Mouse (Mus musculus): ENCODE results near the gene Prmt1. TPM values are rescaled to one million over a fixed set of nuclear protein-coding genes. Genes with fewer than 3 reads are reported as not detected.

Prmt1 gene
- polyA plus RNA-seq, 1 experiment from 2014 or later, result 514 TPM

GRCm38 (mm10) chr7:44929204-44930151 lies 56.9 kb downstream of the Prmt1 start, which contains the start of gene Ap2a1:
TSS of gene Ap2a1 (minus strand) at chr7:44929496.
- ChIA-PET POLR2A (interaction anchor here (0.8 to 2.0 kb wide), 4 partner anchors 20 to 60 kb away, joined by 3 to 5 read pairs (median 4); partner anchors contain the start of gene Ptov1), CTCF (interaction anchor here (3.2 to 4.1 kb wide), 2 partner anchors 27 to 34 kb away, joined by 15 to 30 read pairs; partner anchors contain the start of gene Fuz)
- DNase-seq (ENCODE audit: low read depth, low spot score) (peak; percentile 99), ATAC-seq (peak; percentile 97)
- TF ChIP-seq CTCF (IDR thresholded peaks at IDR 0.05), result no peak
- in situ Hi-C loops (cut with MboI; ENCODE audit: low pct_unique_long_range_greater_than_20kb), result no loop called here
- no peaks in the 10 kb centered on the region for H3K27me3 ChIP-seq

DNA sequence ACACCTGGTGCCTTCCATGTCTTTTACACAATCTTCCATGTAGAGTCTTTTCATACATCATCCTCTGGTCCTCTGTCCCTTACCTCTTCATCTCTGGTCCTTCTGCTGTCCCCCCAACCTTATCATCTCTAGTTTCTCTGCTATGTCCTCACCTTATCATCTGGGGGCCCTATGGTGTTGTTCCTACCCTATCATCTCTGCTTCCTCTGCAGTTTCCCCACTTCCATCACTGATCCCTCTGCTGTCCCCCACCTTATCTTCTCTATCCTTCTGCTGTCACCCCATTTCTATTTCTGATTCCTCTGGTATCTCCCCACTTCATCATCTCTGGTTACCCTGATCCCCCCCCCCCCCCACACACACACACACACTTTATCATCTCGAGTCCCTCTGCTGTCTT lies 57.8 kb downstream of the Prmt1 start:
- DNase-seq (ENCODE audit: low read depth, low spot score) (no peak), ATAC-seq (no peak)
- TF ChIP-seq CTCF (IDR thresholded peaks at IDR 0.05), result no peak
- ChIA-PET CTCF (no interaction called here), POLR2A (no interaction called here)
- in situ Hi-C loops (cut with MboI; ENCODE audit: low pct_unique_long_range_greater_than_20kb), result no loop called here
- H3K27me3 ChIP-seq, result no peaks in the 10 kb centered on the region

Other genes starting within 250 kb of the Prmt1 start
- gene Vrk3, start 238.2 kb downstream of the Prmt1 start, polyA plus RNA-seq (2021), result 51.5 TPM
- 1.8 TPM for gene Zfp473, start 235.5 kb downstream of the Prmt1 start, polyA plus RNA-seq (2021)
- gene Nup62, start 170.5 kb downstream of the Prmt1 start, polyA plus RNA-seq (2021), result 48.7 TPM
- 2.2 TPM for gene Il4i1, start 170.2 kb downstream of the Prmt1 start, polyA plus RNA-seq (2021)
- gene Atf5, start 169.9 kb downstream of the Prmt1 start, polyA plus RNA-seq (2021), result 76.6 TPM
- gene Akt1s1, start 137.6 kb downstream of the Prmt1 start, polyA plus RNA-seq (2021), result 99.9 TPM
- 59.1 TPM for gene Tbc1d17, start 137.5 kb downstream of the Prmt1 start, polyA plus RNA-seq (2021)
- 43.2 TPM for gene Pnkp, start 129.4 kb downstream of the Prmt1 start, polyA plus RNA-seq (2021)
- gene Ptov1, start 116.8 kb downstream of the Prmt1 start, polyA plus RNA-seq (2021), result 308 TPM
- 96.8 TPM for gene Med25, start 93.9 kb downstream of the Prmt1 start, polyA plus RNA-seq (2021)
- 16.9 TPM for gene Fuz, start 90.5 kb downstream of the Prmt1 start, polyA plus RNA-seq (2021)
- gene Ap2a1, start 57.1 kb downstream of the Prmt1 start, polyA plus RNA-seq (2021), result 104 TPM
- gene Tsks, start 43.4 kb downstream of the Prmt1 start, polyA plus RNA-seq (2021), result 0.06 TPM
- gene Cpt1c, start 11.7 kb downstream of the Prmt1 start, polyA plus RNA-seq (2021), result 22.1 TPM
- 108 TPM for gene Irf3, start 11.1 kb upstream of the Prmt1 start, polyA plus RNA-seq (2021)
- 19.9 TPM for gene Bcl2l12, start 12.1 kb upstream of the Prmt1 start, polyA plus RNA-seq (2021)
- 80.3 TPM for gene Scaf1, start 29.8 kb upstream of the Prmt1 start, polyA plus RNA-seq (2021)
- gene Rras, start 31.4 kb upstream of the Prmt1 start, polyA plus RNA-seq (2021), result 78.9 TPM
- gene Prr12, start 66.3 kb upstream of the Prmt1 start, polyA plus RNA-seq (2021), result 35.8 TPM
- gene Nosip, start 75.9 kb upstream of the Prmt1 start, polyA plus RNA-seq (2021), result 77.4 TPM
- gene Prrg2, start 76.1 kb upstream of the Prmt1 start, polyA plus RNA-seq (2021), result 38.6 TPM
- gene Rcn3, start 105.7 kb upstream of the Prmt1 start, polyA plus RNA-seq (2021), result 21.7 TPM
- gene Fcgrt, start 117.3 kb upstream of the Prmt1 start, polyA plus RNA-seq (2021), result 22.2 TPM
- gene Rps11, start 137.9 kb upstream of the Prmt1 start, polyA plus RNA-seq (2021), result 920 TPM
- gene Rpl13a, start 142.2 kb upstream of the Prmt1 start, polyA plus RNA-seq (2021), result 1,333 TPM
- gene Gm45713, start 149.7 kb upstream of the Prmt1 start, polyA plus RNA-seq (2021), result not detected
- 7.3 TPM for gene Flt3l, start 149.9 kb upstream of the Prmt1 start, polyA plus RNA-seq (2021)
- gene Pih1d1, start 167.7 kb upstream of the Prmt1 start, polyA plus RNA-seq (2021), result 68.2 TPM
- 48.9 TPM for gene Aldh16a1, start 168.0 kb upstream of the Prmt1 start, polyA plus RNA-seq (2021)
- 0.19 TPM for gene Slc17a7, start 177.4 kb upstream of the Prmt1 start, polyA plus RNA-seq (2021)
- gene Gfy, start 193.0 kb upstream of the Prmt1 start, polyA plus RNA-seq (2021), result not detected
- gene Pth2, start 194.4 kb upstream of the Prmt1 start, polyA plus RNA-seq (2021), result not detected
- gene Ccdc155, start 218.3 kb upstream of the Prmt1 start, polyA plus RNA-seq (2021), result 0.03 TPM
- not detected for gene Dkkl1, start 225.6 kb upstream of the Prmt1 start, polyA plus RNA-seq (2021)
- gene Tead2, start 229.2 kb upstream of the Prmt1 start, polyA plus RNA-seq (2021), result 94.7 TPM